Mouse (Mus musculus) lung, embryonic 16.5 days (tissue): Measurements from ENCODE around the gene Rtbdn. TPM values are rescaled to one million over a fixed set of nuclear protein-coding genes. Genes with fewer than 3 reads are reported as not detected.
"Not testable (repeated sequence)": the region's sequence is repeated elsewhere in the genome, so short reads cannot be mapped to it uniquely, and the experiment has no call there.

Experiments used
- ATAC-seq: fragments of 200-750 bp; cut with Nextera tagmentation; 2 replicates; pipeline ENCODE4 v1.8.0; 2017; ENCODE audit warnings: low read depth, mild to moderate bottlenecking, moderate library complexity
- H3K27ac ChIP-seq: fragments of 300-500 bp; sonication (generic); 2 replicates; pipeline ENCODE4 v1.5.1; 2014; ENCODE audit warnings: mild to moderate bottlenecking, control low read depth, low read length
- H3K27me3 ChIP-seq: fragments of 300-500 bp; sonication (generic); 2 replicates; pipeline ENCODE4 v1.6.1; 2014; ENCODE audit warnings: low read depth, low read length, mixed read lengths; ENCODE audit not compliant: control insufficient read depth, insufficient read depth
- H3K36me3 ChIP-seq: fragments of 300-500 bp; sonication (generic); 2 replicates; pipeline ENCODE4 v1.6.1; 2014; ENCODE audit warnings: low read length; ENCODE audit not compliant: control insufficient read depth, insufficient read depth
- H3K4me1 ChIP-seq: fragments of 300-500 bp; sonication (generic); replicated peaks from 2 replicates; pipeline ENCODE4 v1.6.1; 2014; ENCODE audit warnings: low read length, mixed read lengths; ENCODE audit not compliant: control insufficient read depth, insufficient read depth
- H3K4me2 ChIP-seq: fragments of 300-500 bp; sonication (generic); 2 replicates; pipeline ENCODE4 v1.6.1; 2014; ENCODE audit warnings: low read depth, low read length, control low read depth
- H3K4me3 ChIP-seq: fragments of 300-500 bp; sonication (generic); 2 replicates; pipeline ENCODE4 v1.5.1; 2014; ENCODE audit warnings: mild to moderate bottlenecking, low read length, control low read depth
- H3K9ac ChIP-seq: fragments of 300-500 bp; sonication (generic); 2 replicates; pipeline ENCODE4 v1.6.1; 2014; ENCODE audit warnings: low read length, control low read depth
- H3K9me3 ChIP-seq: fragments of 300-500 bp; sonication (generic); 2 replicates; pipeline ENCODE4 v1.6.1; 2016; ENCODE audit warnings: low read length; ENCODE audit not compliant: control insufficient read depth
- WGBS: fragments of 180-500 bp; shearing (Covaris S2); extraction: QIAGEN DNeasy Blood & Tissue Kit; methylation state at CpG from one replicate; pipeline ENCODE4 v1.1.7; 2014; 5-methylcytosine and 5-hydroxymethylcytosine counted together
- polyA plus RNA-seq: library from polyadenylated mRNA; unstranded; fragments of >200 nt; fragmentation: Nextera tagmentation; extraction: Ambion mirVana; gene quantifications from 2 replicates; pipeline ENCODE4 v1.2.1, GENCODE M21; 2015

Gene Rtbdn
- polyA plus RNA-seq: 0.23 and 0.29 TPM in 2 replicates

DNA sequence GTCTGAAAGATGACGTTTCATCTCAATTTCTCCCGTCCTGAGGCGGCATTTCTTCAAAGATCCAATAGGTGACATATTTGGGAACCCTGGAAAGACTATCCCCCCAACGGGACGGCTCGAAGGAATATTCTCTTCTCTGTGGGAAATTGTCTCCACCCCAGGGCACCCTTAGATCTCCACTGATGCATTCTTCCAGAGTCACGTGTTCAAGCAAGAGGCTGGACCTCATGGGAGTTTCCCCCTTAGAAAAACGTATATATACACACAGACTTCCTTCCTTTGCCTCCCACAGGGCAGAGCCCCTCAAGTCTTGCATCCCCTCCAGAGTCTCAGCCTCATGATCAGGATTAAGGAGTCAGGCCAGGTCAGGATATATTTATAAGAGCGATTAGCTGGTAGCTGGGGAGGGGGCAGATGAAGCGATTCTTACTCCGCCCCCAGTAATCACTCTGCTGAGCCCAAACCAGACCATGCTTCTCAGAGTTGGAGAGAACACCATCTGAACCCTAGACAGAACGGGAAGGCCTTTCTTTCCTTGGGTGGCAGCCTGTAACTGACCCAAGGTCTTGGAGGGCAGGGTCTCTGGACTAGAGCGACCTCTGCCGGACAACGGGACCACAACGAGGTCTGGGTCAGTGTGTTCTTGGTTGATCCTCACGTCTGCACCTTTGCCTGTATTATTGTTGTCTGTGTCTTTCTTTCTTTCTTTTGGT is at the start of gene Rtbdn:
Gene Rtbdn (plus strand): TSS at position 464 of the 713 bp plus-strand sequence.
- H3K36me3 ChIP-seq: no peaks in the 10 kb centered on the region
- H3K4me3 ChIP-seq: peak within 1 kb of the TSS; percentile 49
- peaks cover 10% of the 10 kb centered on the region; the same call in 1 of the 2 replicates for H3K4me1 ChIP-seq
- WGBS: 12% methylated on average over 17 of the region's 17 CpGs
- no peaks in the 10 kb centered on the region for H3K9me3 ChIP-seq
- no peak within 1 kb of the TSS for H3K27ac ChIP-seq
- no peak within 1 kb of the TSS for H3K9ac ChIP-seq
- peak; percentile 31; the same call in 1 of the 2 replicates for ATAC-seq
- H3K27me3 ChIP-seq: peaks cover 48% of the 10 kb centered on the region
- H3K4me2 ChIP-seq: peak within 1 kb of the TSS; percentile 82

DNA sequence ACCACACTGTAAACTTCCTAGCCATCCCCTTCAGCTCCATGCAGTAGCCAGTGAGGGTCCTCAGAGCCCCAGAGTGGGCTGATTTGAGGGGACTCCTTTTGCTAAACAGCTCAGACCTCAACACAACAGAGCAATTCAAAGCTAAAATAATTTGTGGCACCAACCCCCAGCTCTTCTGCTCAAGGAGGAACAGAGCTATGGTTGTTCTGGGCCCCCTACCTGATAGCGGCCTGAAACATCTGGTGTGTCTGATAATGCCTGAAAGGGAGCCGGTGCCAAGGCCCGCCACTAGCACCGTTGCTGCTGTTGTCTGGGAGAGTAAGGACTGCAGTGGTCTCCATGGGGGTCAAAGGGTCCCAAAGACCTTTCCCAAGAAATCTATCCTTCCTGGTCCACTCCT is 45.7 kb upstream of the Rtbdn start:
- H3K9me3 ChIP-seq: no peaks in the 10 kb centered on the region
- whole genome bisulfite sequencing: 50% methylated on average over 4 of the region's 4 CpGs

DNA sequence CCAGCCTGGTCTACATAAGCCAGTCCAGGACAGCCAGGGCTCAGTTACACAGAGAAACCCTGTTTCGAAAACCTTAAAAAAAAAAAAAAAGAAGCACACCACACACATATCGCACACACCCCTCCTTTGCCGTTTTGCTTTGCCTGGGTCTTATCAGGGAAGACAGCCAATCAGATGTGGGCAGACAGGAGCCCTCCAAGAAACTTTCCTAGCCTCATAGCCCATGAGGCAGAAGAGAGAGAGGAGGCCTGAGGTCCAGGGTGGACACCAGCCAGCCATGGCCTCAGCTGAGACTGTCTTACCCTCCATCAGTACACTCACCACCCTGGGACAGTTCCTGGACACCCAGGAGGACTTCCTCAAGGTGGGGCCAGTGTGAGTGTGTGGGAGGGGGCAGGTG is 45.0 kb upstream of the Rtbdn start, which contains the start of gene Klf1:
Gene Klf1 (plus strand): TSS at position 177 of the 400 bp plus-strand sequence.
- peak within 1 kb of the TSS; percentile 92 for H3K9ac ChIP-seq
- peak within 1 kb of the TSS; percentile 75 for H3K4me3 ChIP-seq
- H3K9me3 ChIP-seq: no peaks in the 10 kb centered on the region
- H3K27ac ChIP-seq: peak within 1 kb of the TSS; percentile 65
- peaks cover 8% of the 10 kb centered on the region for H3K4me1 ChIP-seq
- H3K36me3 ChIP-seq: no peaks in the 10 kb centered on the region
- ATAC-seq: no peak
- peak within 1 kb of the TSS; percentile 99 for H3K4me2 ChIP-seq
- peaks cover 4% of the 10 kb centered on the region; the same call in 1 of the 2 replicates for H3K27me3 ChIP-seq
- WGBS: 66% methylated on average over 3 of the region's 3 CpGs

More for the DNA sequence above, 45.7 kb upstream of the Rtbdn start:
- Histone ChIP-seq H3K9ac (no peak overlapping the region), H3K27me3 (peaks cover 4% of the 10 kb centered on the region; the same call in 1 of the 2 replicates), H3K4me3 (no peak overlapping the region), H3K4me2 (no peak overlapping the region), H3K36me3 (no peaks in the 10 kb centered on the region), H3K4me1 (peaks cover 8% of the 10 kb centered on the region), H3K27ac (no peak overlapping the region)
- ATAC-seq: no peak

DNA sequence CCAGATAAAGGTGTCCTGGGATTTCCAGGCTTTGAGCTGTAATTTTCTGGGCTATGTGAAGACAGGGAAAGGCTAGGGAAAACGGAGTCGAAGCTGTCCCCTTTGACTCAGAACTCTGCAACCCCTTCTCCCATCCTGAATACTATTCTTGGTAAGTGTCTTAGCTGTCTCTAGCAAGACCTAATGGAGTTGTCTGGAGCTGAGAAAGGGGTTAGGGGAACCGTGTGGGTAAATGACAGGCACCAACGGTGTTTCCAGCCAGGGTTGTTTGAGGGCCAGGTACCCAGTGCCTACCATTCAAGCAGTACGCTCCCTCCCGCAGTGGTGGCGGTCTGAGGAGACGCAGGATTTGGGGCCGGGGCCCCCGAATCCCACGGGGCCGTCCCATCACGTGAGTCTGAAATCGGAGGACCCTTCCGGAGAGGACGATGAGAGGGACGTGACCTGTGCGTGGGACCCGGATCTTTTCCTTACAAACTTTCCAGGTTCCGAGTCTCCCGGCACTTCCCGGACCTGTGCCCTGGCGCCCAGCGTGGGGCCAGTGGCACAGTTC is 44.3 kb upstream of the Rtbdn start:
- H3K27ac ChIP-seq: peak overlapping the region; percentile 65
- peak overlapping the region; percentile 92 for H3K9ac ChIP-seq
- no peaks in the 10 kb centered on the region for H3K9me3 ChIP-seq
- H3K4me2 ChIP-seq: peak overlapping the region; percentile 99
- no peaks in the 10 kb centered on the region for H3K36me3 ChIP-seq
- peak; percentile 12 for ATAC-seq
- peak overlapping the region; percentile 75 for H3K4me3 ChIP-seq
- peaks cover 4% of the 10 kb centered on the region; the same call in 1 of the 2 replicates for H3K27me3 ChIP-seq
- WGBS: 4% methylated on average over 24 of the region's 24 CpGs
- H3K4me1 ChIP-seq: peaks cover 8% of the 10 kb centered on the region

DNA sequence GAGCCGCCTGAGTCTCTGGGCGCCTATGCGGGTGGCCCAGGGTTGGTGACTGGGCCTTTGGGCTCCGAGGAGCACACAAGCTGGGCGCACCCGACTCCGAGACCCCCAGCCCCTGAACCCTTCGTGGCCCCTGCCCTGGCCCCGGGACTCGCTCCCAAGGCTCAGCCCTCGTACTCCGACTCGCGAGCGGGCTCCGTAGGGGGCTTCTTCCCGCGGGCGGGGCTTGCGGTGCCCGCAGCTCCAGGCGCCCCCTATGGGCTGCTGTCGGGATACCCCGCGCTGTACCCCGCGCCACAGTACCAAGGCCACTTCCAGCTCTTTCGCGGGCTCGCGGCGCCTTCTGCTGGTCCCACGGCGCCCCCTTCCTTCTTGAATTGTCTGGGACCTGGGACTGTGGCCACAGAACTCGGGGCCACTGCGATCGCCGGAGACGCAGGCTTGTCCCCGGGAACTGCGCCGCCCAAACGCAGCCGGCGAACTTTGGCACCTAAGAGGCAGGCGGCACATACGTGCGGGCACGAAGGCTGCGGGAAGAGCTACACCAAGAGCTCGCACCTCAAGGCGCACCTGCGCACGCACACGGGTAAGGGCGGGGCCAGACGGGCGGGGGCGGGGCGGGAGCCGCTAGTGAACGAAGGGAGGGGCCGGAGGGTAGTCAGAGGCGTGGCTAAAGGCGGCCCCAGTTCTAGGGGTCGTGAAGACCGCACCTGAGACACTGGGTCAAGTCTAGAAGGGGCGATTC is 43.7 kb upstream of the Rtbdn start:
- peak overlapping the region; percentile 99 for H3K4me2 ChIP-seq
- peak overlapping the region; percentile 65 for H3K27ac ChIP-seq
- ATAC-seq: peak; percentile 92
- no peaks in the 10 kb centered on the region for H3K9me3 ChIP-seq
- peaks cover 4% of the 10 kb centered on the region; the same call in 1 of the 2 replicates for H3K27me3 ChIP-seq
- under 1% methylated on average over 68 of the region's 68 CpGs for WGBS
- peak overlapping the region; percentile 75 for H3K4me3 ChIP-seq
- no peaks in the 10 kb centered on the region for H3K36me3 ChIP-seq
- H3K9ac ChIP-seq: peak overlapping the region; percentile 92
- peaks cover 8% of the 10 kb centered on the region for H3K4me1 ChIP-seq

DNA sequence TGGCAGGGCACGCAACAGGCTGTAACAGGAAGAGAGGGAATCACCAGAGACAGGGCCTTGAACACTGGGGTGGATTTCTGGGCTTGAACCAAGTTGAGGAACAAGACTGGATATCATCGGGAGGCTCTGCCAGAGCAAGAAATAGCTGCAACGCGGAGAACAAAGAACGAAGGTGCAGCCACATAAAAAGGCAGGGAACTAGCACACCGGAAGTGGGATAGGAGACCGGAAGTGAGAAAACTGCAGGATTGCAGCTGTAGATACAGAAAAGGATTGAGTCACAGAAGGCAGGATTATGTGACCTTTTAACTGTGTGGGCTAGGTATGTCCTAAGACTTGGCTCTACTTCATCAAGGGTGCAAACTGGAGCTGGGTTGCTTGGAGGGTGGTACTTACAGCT is 42.4 kb upstream of the Rtbdn start:
- no peak for ATAC-seq
- H3K4me2 ChIP-seq: no peak overlapping the region
- H3K4me3 ChIP-seq: no peak overlapping the region

DNA sequence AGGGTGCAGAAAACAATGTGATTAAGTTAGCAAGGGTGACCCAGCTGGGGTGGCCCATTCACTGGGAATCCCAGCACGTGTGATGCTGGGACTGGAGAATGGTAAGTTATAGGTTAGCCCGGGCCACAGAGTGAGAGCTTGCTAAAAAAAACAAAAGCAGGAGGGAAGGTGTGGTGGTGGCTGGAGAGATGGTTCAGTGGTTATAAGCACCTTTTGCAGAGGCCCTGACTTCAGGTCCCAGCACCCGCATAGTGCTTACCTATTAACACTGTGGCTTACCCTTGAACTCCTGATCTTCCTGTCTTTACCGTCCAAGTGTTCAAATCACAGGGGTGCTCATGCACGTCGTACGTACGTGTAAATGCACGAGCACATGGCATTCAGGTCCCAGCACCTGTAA is 39.8 kb upstream of the Rtbdn start:
- Histone ChIP-seq H3K27me3 (peaks cover 9% of the 10 kb centered on the region), H3K9me3 (no peaks in the 10 kb centered on the region), H3K27ac (no peak overlapping the region), H3K9ac (no peak overlapping the region), H3K4me2 (no peak overlapping the region), H3K4me1 (peaks cover 11% of the 10 kb centered on the region), H3K4me3 (no peak overlapping the region), H3K36me3 (no peaks in the 10 kb centered on the region)
- ATAC-seq: no peak
- WGBS: 89% methylated on average over 9 of the region's 9 CpGs

More for the DNA sequence above, 42.4 kb upstream of the Rtbdn start:
- Histone ChIP-seq H3K4me1 (peaks cover 10% of the 10 kb centered on the region), H3K27me3 (peaks cover 4% of the 10 kb centered on the region; the same call in 1 of the 2 replicates), H3K27ac (no peak overlapping the region), H3K9ac (no peak overlapping the region), H3K36me3 (no peaks in the 10 kb centered on the region), H3K9me3 (no peaks in the 10 kb centered on the region)
- 82% methylated on average over 7 of the region's 7 CpGs for WGBS

DNA sequence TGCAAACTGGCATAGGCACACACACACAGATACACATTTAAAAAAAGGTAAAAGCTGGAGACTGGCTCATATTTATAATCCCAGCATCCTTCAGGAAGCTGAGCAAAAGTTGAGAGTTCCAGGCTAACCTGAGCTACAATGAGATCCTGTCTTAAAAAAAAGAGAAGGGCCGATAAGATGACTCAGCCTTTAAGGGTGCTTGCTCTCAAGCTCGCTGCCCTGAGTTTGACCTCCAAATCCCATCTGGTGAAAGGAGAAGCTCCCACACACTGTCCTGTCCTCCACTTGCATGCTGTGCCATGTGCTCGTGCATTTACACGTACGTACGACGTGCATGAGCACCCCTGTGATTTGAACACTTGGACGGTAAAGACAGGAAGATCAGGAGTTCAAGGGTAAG is 39.3 kb upstream of the Rtbdn start:
- no peaks in the 10 kb centered on the region for H3K9me3 ChIP-seq
- H3K9ac ChIP-seq: no peak overlapping the region
- H3K27ac ChIP-seq: no peak overlapping the region
- H3K27me3 ChIP-seq: peaks cover 12% of the 10 kb centered on the region
- no peak overlapping the region for H3K4me3 ChIP-seq
- H3K4me1 ChIP-seq: peaks cover 12% of the 10 kb centered on the region
- H3K36me3 ChIP-seq: no peaks in the 10 kb centered on the region
- ATAC-seq: no peak
- 59% methylated on average over 8 of the region's 8 CpGs for WGBS
- H3K4me2 ChIP-seq: no peak overlapping the region

DNA sequence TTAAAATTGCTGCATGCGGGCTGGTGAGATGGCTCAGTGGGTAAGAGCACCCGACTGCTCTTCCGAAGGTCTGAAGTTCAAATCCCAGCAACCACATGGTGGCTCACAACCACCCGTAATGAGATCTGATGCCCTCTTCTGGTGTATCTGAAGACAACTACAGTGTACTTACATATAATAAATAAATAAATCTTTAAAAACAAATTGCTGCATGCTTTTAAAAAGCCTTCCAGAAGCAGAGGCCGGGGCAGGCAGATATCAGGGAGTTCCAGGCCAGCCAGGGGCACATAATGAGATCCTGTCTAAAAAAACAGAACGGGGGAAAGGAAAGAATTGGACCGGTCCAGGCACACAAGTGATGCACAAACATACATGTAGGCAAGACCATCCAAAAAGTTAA is 38.8 kb upstream of the Rtbdn start:
- H3K4me2 ChIP-seq: peak overlapping the region; percentile 93
- not testable (repeated sequence) for H3K36me3 ChIP-seq, ATAC-seq, H3K9me3 ChIP-seq, H3K27ac ChIP-seq
- peaks cover 16% of the 10 kb centered on the region for H3K4me1 ChIP-seq
- peak overlapping the region; percentile 72 for H3K4me3 ChIP-seq
- H3K27me3 ChIP-seq: peaks cover 17% of the 10 kb centered on the region
- peak overlapping the region; percentile 84; the same call in 1 of the 2 replicates for H3K9ac ChIP-seq
- WGBS: 29% methylated on average over 6 of the region's 7 CpGs
